Mouse (Mus musculus): ENCODE measurements around the gene Sgo1.

Gene Sgo1

DNA sequence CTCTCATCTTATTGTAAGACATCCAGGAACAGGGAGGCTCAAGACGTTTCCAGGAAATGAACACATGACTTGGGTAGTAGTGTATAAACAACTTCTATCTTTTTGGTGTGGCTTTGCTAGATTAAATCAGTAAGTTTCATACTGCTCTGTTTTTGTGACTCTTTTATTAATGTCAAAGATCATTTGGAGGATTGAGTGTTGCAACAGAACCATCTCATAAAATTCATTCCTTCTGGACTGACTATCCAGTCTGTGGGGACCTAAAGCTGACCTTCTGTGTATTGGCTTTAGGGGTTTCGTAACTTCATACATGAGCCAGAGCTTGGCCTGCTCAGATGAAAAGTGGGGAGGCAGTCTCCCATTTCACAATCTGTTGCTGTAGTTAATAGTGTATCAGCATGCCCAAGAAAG lies 38.9 kb downstream of the Sgo1 start:
- DNase-seq (ENCODE audit: low spot score in 2 of 2) = peak; percentile 9 to 34

- no peak for DNase-seq (ENCODE audit: low spot score in 2 of 2)
Observed at GRCm38 (mm10) chr17:53643360-53643759, 45.8 kb downstream of the Sgo1 start.

DNA sequence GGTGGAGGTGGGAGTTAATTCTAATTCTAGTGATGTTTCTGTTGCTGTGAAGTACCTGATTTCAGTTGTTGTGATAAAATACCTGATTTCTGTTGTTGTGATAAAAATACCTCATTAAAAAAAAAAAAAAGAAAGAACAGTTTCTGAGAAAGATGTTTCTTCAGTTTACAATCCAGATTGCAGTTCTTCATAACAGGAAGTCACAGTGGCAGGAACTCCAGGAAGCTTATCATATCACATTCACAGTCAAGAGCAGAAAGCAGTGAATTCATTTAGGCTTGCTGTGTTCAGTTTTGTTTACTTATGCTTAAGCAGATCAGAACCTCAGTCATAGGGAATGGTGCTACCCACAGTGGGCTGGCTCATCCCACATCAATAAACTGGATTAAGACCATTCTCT lies 57.8 kb downstream of the Sgo1 start:
- no peak for DNase-seq (ENCODE audit: low spot score in 2 of 2)

- DNase-seq (ENCODE audit: low spot score in 2 of 2) = no peak
Observed at GRCm38 (mm10) chr17:53628131-53628530, 61.0 kb downstream of the Sgo1 start.

- DNase-seq (ENCODE audit: low spot score in 2 of 2) = peak in 1 of 2 experiments; percentile 37
Observed at GRCm38 (mm10) chr17:53627497-53627896, 61.6 kb downstream of the Sgo1 start.

DNA sequence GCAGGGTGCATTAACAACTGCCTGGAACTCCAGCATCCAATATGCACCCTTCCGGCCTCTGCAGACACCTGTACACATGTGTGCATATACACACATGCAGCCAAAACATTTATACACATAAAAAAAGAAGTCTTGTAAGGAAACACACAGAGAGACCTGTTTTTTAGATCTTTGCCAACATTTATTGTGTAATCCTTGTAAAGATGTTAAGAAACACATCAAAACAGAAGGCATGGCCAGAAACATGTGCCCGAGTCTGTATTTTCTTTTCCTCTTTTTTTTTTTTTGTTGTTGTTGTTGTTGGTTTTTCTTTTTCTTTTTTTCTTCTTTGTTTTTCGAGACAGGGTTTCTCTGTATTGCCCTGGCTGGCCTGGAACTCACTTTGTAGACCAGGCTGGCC lies 63.0 kb downstream of the Sgo1 start:
- DNase-seq (ENCODE audit: low spot score in 2 of 2) = no peak
